Mouse (Mus musculus): ENCODE measurements around the gene Olfr354. TPM values are rescaled to one million over a fixed set of nuclear protein-coding genes. Genes with fewer than 3 reads are reported as not detected.

Gene Olfr354
- total RNA-seq (2021) = not detected
- long read RNA-seq, experiment 1 = 0 reads
- long read RNA-seq, experiment 2 = 0 reads

DNA sequence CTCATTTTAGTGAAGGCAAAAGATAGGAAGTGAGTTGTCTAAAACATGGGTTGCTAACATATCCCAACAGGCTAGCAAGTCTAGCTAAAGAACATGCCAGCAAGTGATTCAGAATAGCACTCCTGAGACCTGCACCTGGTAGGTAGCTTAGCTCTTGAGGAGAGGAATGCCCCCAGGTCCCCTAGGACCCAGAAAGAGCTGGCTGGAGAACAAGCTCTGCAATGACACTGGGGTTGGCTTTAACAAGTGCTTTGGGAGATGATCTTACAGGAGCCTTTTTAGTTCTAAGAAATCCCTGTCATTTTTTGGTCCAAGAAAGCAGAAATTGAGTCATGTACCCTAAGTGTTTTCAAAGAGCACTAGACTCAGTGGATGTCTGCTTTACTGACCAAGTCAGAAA lies at the start of gene Olfr354:
Gene Olfr354 (plus strand): TSS at position 301 of the 400 bp plus-strand sequence.
- DNase-seq = no peak
- intact Hi-C loops (cut with DNase I; ENCODE audit: low total_unique reads) = no loop called here

DNA sequence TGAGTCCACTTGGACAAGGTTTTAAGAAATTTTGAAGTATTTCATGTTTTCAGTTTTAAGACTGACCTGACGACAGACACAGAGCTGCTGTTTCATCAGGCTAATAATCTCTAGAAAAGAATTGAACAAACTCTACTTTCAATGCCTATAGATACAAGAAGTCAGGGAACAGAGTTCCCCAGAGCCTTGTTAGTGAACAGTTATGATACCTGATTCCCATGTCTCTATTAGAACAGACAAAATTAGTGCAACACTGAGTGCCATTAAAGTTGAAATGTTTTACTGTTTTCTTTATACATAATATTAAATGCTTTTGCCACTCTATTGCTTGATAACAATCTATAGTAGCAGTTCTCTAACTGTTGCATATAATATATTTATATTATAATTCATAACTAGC lies 42.9 kb upstream of the Olfr354 start, which contains the start of gene Olfr351:
Gene Olfr351 (minus strand): TSS at position 101 of the 400 bp plus-strand sequence.
- intact Hi-C loops (cut with DNase I; ENCODE audit: low total_unique reads) = no loop called here
- DNase-seq = no peak

DNA sequence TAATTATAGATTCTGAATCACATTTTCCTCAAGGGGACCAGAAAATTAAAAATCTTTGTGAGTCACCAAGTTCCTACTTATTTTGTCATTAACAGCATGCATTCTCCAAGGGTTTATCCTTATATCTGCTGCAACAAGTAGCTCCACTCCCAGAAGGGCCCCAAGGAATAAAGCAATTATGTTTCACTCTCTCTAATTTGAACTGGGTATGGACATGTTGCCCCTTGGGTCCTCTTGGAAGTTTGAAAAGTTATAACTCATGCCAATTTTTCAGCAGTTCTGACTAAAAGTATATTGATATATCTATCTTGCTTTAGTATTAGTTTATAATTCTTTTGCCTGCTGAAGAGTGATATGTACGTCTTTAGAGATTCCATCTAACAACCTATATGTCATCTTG lies 37.3 kb upstream of the Olfr354 start, which contains the start of gene Olfr352:
Gene Olfr352 (plus strand): TSS at position 301 of the 400 bp plus-strand sequence.
- intact Hi-C loops (cut with DNase I; ENCODE audit: low total_unique reads) = no loop called here
- no peak for DNase-seq

DNA sequence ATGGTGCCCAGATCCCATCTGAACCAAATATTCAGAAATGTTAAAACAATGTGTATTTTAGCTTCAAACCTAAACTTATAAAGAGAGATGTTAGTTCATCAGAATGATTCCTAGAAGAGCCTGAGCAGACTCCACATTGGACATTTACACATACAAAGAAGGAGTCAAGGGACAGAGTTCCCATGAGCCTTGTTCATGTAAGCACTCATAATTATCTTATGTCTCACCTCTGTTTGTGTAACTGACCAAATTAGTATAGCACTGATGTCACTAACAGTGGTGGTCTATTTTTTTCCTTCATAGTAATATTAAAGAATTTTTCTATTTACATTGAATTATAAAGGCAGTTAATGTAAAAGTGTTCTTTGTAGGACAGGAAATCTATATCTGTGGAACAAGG lies 12.6 kb upstream of the Olfr354 start, which contains the start of gene Olfr353:
Gene Olfr353 (minus strand): TSS at position 101 of the 400 bp plus-strand sequence.
- DNase-seq = no peak
- intact Hi-C loops (cut with DNase I; ENCODE audit: low total_unique reads) = no loop called here

DNA sequence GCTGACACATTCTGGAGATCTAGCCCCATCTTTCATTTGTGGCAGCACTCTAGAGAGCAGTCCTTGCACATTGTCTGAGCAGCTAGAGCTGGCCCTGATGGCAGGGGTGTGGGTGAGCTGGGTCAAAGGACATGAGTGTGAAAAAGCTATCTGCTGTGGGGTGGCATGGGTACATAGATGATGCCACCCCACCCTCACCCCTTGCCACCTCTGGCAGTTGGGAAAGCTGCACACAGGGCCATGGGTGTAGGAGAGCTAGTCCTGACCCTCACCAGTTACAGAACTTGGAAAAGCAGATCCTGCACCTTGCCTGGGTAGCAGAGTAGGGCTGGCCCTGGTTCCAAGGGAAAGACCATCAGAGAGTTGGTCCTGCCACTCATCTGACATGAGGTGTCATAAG lies 8.4 kb upstream of the Olfr354 start:
- intact Hi-C loops (cut with DNase I; ENCODE audit: low total_unique reads) = no loop called here
- DNase-seq = no peak

DNA sequence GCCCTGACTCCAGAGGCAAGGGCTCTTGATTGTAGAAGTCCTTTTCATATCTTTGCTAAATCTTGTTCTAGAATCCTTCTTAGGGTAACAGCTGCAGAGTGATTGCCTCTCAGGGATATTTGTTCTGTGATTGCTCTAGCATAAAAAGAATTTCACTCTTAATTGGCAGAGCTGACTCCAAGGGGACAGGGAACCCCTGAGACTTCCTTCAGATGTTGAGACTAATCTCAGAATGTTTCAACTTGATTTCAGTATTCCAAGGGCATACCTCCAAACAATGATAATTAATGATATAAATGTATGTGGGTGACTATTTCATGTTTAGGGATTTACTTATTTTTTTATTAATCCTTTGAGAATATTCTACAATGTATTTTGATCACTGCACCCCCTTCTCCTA lies 23.3 kb downstream of the Olfr354 start, which contains the start of gene Olfr355:
Gene Olfr355 (minus strand): TSS at position 101 of the 400 bp plus-strand sequence.
- no peak for DNase-seq
- intact Hi-C loops (cut with DNase I; ENCODE audit: low total_unique reads) = no loop called here

DNA sequence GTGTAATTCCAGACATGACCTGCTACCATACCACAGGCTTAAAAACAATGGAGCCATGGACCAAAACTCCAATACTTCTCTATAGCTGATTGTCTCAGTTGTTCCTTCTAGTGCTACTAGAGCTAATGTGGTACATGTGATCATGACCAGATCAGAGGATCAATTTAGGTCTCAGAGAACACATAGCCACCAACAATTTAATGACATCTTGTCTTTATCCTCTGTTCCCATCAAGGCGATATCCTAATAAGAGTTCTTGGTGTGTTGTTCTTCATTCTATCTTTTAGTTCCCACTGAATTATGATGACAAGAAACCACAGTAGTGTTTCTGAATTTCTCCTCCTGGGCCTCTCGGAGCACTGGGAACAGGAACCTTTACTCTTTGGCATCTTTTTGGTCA lies 31.3 kb downstream of the Olfr354 start, which contains the start of gene Olfr356:
Gene Olfr356 (plus strand): TSS at position 301 of the 400 bp plus-strand sequence.
- intact Hi-C loops (cut with DNase I; ENCODE audit: low total_unique reads) = no loop called here
- no peak for DNase-seq

Other genes starting within 250 kb of the Olfr354 start
- gene Olfr346, start 219.9 kb upstream of the Olfr354 start, total RNA-seq (2021) = not detected
- gene Olfr347, start 173.8 kb upstream of the Olfr354 start, total RNA-seq (2021) = not detected
- gene Olfr348, start 121.4 kb upstream of the Olfr354 start, total RNA-seq (2021) = not detected
- not detected for gene Olfr50, start 115.1 kb upstream of the Olfr354 start, total RNA-seq (2021)
- gene Olfr3, start 88.6 kb upstream of the Olfr354 start, total RNA-seq (2021) = not detected
- gene Olfr350, start 59.4 kb upstream of the Olfr354 start, total RNA-seq (2021) = not detected
- not detected for gene Olfr351, start 43.0 kb upstream of the Olfr354 start, total RNA-seq (2021)
- gene Olfr352, start 37.2 kb upstream of the Olfr354 start, total RNA-seq (2021) = not detected
- not detected for gene Olfr353, start 12.7 kb upstream of the Olfr354 start, total RNA-seq (2021)
- gene Olfr355, start 23.2 kb downstream of the Olfr354 start, total RNA-seq (2021) = not detected
- gene Olfr356, start 31.4 kb downstream of the Olfr354 start, total RNA-seq (2021) = not detected
- gene Olfr357, start 88.1 kb downstream of the Olfr354 start, total RNA-seq (2021) = not detected
- gene Olfr358, start 103.7 kb downstream of the Olfr354 start, total RNA-seq (2021) = not detected
- gene Olfr360, start 160.1 kb downstream of the Olfr354 start, total RNA-seq (2021) = not detected
- not detected for gene Olfr361, start 183.6 kb downstream of the Olfr354 start, total RNA-seq (2021)
- not detected for gene Olfr362, start 212.2 kb downstream of the Olfr354 start, total RNA-seq (2021)
- gene Olfr364-ps1, start 233.6 kb downstream of the Olfr354 start, total RNA-seq (2021) = not detected